Mouse (Mus musculus): ENCODE measurements around the gene Grik3.

The Grik3 gene

GRCm38 (mm10) chr4:125730751-125731150, 240.3 kb downstream of the Grik3 start:
- DNase-seq: no peak

GRCm38 (mm10) chr4:125736783-125737182, 246.3 kb downstream of the Grik3 start:
- DNase-seq: no peak

- DNase-seq: no peak
Measured at GRCm38 (mm10) chr4:125738825-125739224, 248.3 kb downstream of the Grik3 start.

- DNase-seq: no peak
Measured at GRCm38 (mm10) chr4:125742162-125742571, 251.7 kb downstream of the Grik3 start.

GRCm38 (mm10) chr4:125745902-125746301, 255.4 kb downstream of the Grik3 start:
- no peak for DNase-seq

GRCm38 (mm10) chr4:125756393-125756792, 265.9 kb downstream of the Grik3 start:
- DNase-seq: no peak

- DNase-seq: no peak
Measured at GRCm38 (mm10) chr4:125760326-125760725, 269.8 kb downstream of the Grik3 start.

- no peak for DNase-seq
Measured at GRCm38 (mm10) chr4:125763056-125763455, 272.6 kb downstream of the Grik3 start.

Measured in lung, postnatal 36 days (tissue).